Mouse (Mus musculus) macrophage (primary cell): ENCODE results near the gene Tnfrsf21. TPM values are rescaled to one million over a fixed set of nuclear protein-coding genes. Genes with fewer than 3 reads are reported as not detected.

Source experiments
- H3K27ac ChIP-seq: fragments of 350-480 bp; formaldehyde crosslinking; 2 replicates; pipeline ENCODE4 v1.9.0; 2021
- H3K36me3 ChIP-seq: fragments of 350-480 bp; formaldehyde crosslinking; 2 replicates; pipeline ENCODE4 v1.9.0; 2021; ENCODE audit errors: inconsistent target
- H3K4me3 ChIP-seq: fragments of 350-480 bp; formaldehyde crosslinking; 2 replicates; pipeline ENCODE4 v1.9.0; 2021; ENCODE audit errors: inconsistent target
- H3K79me2 ChIP-seq: fragments of 350-480 bp; formaldehyde crosslinking; 2 replicates; pipeline ENCODE4 v1.9.0; 2021; ENCODE audit errors: inconsistent target
- whole genome bisulfite sequencing: methylation state at CpG from one replicate; pipeline ENCODE4 v1.1.7; 2026; ENCODE audit warnings: inconsistent platforms; ENCODE audit not compliant: missing documents; 5-methylcytosine and 5-hydroxymethylcytosine counted together
- polyA plus RNA-seq: library from polyadenylated mRNA; stranded (reverse); fragments of 250-400 nt; gene quantifications from 3 replicates; pipeline ENCODE4 v1.2.4, GENCODE M21; 2018; ENCODE audit warnings: inconsistent platforms

Tnfrsf21 gene
- polyA plus RNA-seq, 1 experiment from 2014 or later = 43.2 TPM

- Histone ChIP-seq H3K79me2 (no peaks in the 10 kb centered on the region), H3K36me3 (no peaks in the 10 kb centered on the region), H3K4me3 (no peak overlapping the region), H3K27ac (no peak overlapping the region)
- WGBS = 92% methylated on average over 8 of the region's 8 CpGs
These were observed 97.8 kb downstream of the Tnfrsf21 start for GRCm38 (mm10) chr17:43114086-43114581.

DNA sequence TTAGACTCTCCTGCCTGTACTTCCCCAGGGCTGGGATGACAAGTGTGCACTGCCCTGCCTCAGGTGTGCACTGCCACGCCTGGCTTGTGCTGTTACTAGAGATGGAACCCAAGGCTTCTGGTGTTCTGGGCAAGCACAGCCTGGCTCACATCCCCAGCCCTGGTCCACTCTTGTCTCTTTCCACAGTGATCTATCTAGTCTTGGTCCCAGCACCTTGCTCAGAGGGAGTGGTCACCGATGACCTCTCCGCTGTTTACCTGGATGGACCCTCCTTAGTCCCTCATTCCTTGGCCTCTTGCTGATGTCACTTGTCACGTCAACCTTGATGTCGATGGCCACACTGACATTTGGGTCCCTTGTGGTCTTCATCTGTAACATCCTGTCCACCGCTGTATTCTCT lies 98.6 kb downstream of the Tnfrsf21 start:
- Histone ChIP-seq H3K36me3 (no peaks in the 10 kb centered on the region), H3K4me3 (no peak overlapping the region), H3K27ac (no peak overlapping the region), H3K79me2 (no peaks in the 10 kb centered on the region)
- WGBS = 98% methylated on average over 6 of the region's 6 CpGs

GRCm38 (mm10) chr17:43116748-43117147 lies 100.4 kb downstream of the Tnfrsf21 start:
- H3K27ac ChIP-seq = no peak overlapping the region
- H3K4me3 ChIP-seq = no peak overlapping the region
- WGBS = 93% methylated on average over 10 of the region's 10 CpGs
- no peaks in the 10 kb centered on the region for H3K36me3 ChIP-seq
- no peaks in the 10 kb centered on the region for H3K79me2 ChIP-seq

DNA sequence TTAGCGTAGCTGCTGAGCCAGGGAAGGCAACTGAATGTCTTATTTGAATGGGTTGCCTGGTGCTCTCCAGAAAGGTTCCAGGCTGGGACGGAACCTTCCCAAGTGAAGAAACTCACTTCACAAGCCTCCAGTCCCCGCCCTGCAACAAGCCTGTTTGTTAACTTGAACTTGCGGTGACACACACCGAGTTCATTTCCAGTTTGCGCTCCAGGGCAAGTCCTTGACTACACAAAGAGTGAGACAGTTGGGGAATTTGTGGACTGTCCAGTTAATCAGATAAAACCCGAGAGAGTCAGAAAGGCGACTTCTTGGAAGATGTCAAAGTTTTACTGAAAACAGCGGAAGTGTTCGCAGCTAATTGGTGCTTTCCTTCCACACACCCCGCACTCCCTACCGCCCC lies 103.1 kb downstream of the Tnfrsf21 start:
- no peaks in the 10 kb centered on the region for H3K79me2 ChIP-seq
- 94% methylated on average over 12 of the region's 12 CpGs for WGBS
- no peak overlapping the region for H3K27ac ChIP-seq
- H3K36me3 ChIP-seq = no peaks in the 10 kb centered on the region
- no peak overlapping the region for H3K4me3 ChIP-seq

DNA sequence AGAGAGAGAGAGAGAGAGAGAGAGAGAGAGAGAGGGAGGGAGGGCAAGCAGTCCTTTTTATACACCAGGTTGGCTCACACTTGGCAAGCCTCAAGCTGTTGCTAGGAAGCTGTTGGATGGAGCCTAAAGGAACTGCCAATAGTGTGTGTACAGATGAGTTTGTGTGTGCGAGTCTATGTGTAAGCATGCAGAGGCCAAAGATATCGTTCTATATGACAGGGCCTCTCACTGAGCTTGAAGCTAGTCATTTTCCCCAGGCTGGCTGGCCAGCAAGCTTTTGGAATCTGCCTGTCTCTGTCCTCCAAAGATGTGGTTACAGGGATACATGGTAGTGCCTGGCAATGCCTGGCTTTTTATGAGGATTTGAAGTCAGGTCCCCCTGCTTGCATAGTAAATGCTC lies 104.7 kb downstream of the Tnfrsf21 start:
- Histone ChIP-seq H3K4me3 (no peak overlapping the region), H3K27ac (no peak overlapping the region), H3K36me3 (no peaks in the 10 kb centered on the region), H3K79me2 (no peaks in the 10 kb centered on the region)
- 81% methylated on average over 2 of the region's 2 CpGs for WGBS

- H3K79me2 ChIP-seq = no peaks in the 10 kb centered on the region
- 12% methylated on average over 3 of the region's 3 CpGs for WGBS
- no peak overlapping the region for H3K4me3 ChIP-seq
These were observed 112.0 kb downstream of the Tnfrsf21 start for GRCm38 (mm10) chr17:43128305-43128704.

GRCm38 (mm10) chr17:43128908-43129533 lies 112.7 kb downstream of the Tnfrsf21 start:
- 97% methylated on average over 6 of the region's 7 CpGs for WGBS
- Histone ChIP-seq H3K36me3 (no peaks in the 10 kb centered on the region), H3K27ac (no peak overlapping the region), H3K4me3 (no peak overlapping the region), H3K79me2 (no peaks in the 10 kb centered on the region)

More at GRCm38 (mm10) chr17:43128305-43128704, 112.0 kb downstream of the Tnfrsf21 start:
- H3K36me3 ChIP-seq = no peaks in the 10 kb centered on the region
- H3K27ac ChIP-seq = no peak overlapping the region

GRCm38 (mm10) chr17:43130115-43130869 lies 113.9 kb downstream of the Tnfrsf21 start:
- Histone ChIP-seq H3K36me3 (no peaks in the 10 kb centered on the region), H3K27ac (no peak overlapping the region), H3K4me3 (no peak overlapping the region), H3K79me2 (no peaks in the 10 kb centered on the region)
- 95% methylated on average over 3 of the region's 3 CpGs for WGBS

DNA sequence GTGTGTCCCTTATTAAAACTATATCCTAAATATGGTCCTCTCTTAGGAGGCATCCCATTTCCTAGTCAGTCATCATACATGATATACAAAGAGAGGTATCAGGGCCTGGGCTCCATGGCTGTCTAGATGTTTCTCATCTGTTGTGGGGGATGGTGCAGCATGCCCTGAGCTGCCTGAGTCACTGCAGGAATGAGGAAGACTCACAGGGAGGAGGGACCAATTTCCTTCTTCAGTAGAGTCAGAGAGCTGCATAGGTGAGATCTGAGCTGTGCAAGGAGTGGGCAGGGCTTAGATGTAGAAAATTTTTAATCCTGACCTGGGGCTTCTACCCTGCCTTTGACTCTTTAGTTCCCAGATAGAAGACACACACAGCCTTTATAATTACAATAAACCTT lies 114.5 kb downstream of the Tnfrsf21 start:
- H3K4me3 ChIP-seq = no peak overlapping the region
- no peaks in the 10 kb centered on the region for H3K36me3 ChIP-seq
- H3K79me2 ChIP-seq = no peaks in the 10 kb centered on the region
- H3K27ac ChIP-seq = no peak overlapping the region

DNA sequence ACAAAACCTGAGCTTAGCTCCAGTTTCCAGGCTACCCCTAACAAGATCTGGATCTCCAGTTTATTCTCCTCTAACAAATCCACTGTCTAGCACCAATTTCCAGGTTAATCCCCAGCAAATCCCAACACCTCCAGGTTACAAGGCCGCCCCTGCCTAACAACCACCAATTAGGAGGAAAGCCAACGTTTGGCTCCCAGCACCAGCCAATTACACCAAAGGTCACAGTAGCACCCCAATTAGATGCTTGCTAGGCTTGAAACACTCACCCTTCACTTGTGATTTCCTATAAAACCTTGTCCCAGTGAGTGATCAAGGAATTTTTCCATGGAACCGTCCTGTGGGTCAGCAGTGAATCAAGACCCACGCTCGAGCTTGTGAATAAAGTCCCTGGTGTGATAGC lies 116.1 kb downstream of the Tnfrsf21 start:
- Histone ChIP-seq H3K27ac (no peak overlapping the region), H3K79me2 (no peaks in the 10 kb centered on the region), H3K36me3 (no peaks in the 10 kb centered on the region), H3K4me3 (no peak overlapping the region)
- WGBS = 97% methylated on average over 5 of the region's 5 CpGs

DNA sequence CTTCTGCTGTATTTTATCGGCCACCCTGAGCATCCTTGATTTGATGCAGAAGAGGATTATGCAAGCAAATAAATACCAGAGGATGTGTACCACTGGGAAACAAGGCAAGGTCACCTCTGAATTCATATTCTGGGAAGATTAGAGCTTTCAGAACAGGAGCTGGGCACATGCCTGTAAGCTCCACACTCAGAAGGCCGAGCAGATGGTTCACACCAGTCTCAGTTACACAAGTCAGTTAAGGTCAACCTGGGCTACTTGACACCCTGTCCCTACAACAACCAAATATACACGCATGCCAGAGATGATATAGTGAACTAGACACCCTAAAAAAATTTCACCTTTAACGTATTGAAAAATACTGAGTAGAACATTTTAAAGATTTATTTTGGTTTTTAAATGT lies 116.8 kb downstream of the Tnfrsf21 start:
- no peaks in the 10 kb centered on the region for H3K79me2 ChIP-seq
- no peak overlapping the region for H3K27ac ChIP-seq
- WGBS = 98% methylated on average over 4 of the region's 4 CpGs
- H3K4me3 ChIP-seq = no peak overlapping the region
- no peaks in the 10 kb centered on the region for H3K36me3 ChIP-seq

GRCm38 (mm10) chr17:43134991-43135390 lies 118.6 kb downstream of the Tnfrsf21 start:
- Histone ChIP-seq H3K79me2 (no peaks in the 10 kb centered on the region), H3K36me3 (no peaks in the 10 kb centered on the region), H3K4me3 (no peak overlapping the region), H3K27ac (no peak overlapping the region)
- 83% methylated on average over 4 of the region's 4 CpGs for WGBS

- Histone ChIP-seq H3K4me3 (no peak overlapping the region), H3K27ac (no peak overlapping the region), H3K36me3 (no peaks in the 10 kb centered on the region), H3K79me2 (no peaks in the 10 kb centered on the region)
- WGBS = 76% methylated on average over 7 of the region's 7 CpGs
These were observed 119.3 kb downstream of the Tnfrsf21 start for GRCm38 (mm10) chr17:43135398-43136265.

DNA sequence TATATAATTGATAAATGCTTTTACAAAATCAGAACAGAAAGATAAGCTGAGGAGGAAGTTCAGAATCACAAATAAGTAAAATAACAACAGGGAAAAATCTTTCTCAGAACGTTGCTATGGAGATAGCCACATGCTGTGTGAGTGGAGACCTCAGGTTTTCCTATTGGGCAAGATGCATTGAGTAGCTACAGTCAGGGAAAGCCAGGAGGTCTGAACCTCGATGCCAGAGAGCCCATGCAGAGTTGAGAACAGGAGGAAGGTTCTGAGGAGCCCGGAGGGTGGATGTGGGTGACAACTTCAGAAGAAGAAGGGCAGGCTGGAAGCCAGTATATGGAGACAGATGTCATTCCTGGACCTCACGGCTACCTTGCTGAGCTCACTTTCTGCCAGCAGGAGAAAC lies 120.4 kb downstream of the Tnfrsf21 start:
- no peak overlapping the region for H3K27ac ChIP-seq
- no peak overlapping the region for H3K4me3 ChIP-seq
- H3K79me2 ChIP-seq = no peaks in the 10 kb centered on the region
- 66% methylated on average over 4 of the region's 4 CpGs for WGBS
- no peaks in the 10 kb centered on the region for H3K36me3 ChIP-seq

GRCm38 (mm10) chr17:43137838-43138237 lies 121.5 kb downstream of the Tnfrsf21 start:
- no peaks in the 10 kb centered on the region for H3K79me2 ChIP-seq
- H3K4me3 ChIP-seq = no peak overlapping the region
- H3K27ac ChIP-seq = peak overlapping the region; percentile 64
- 5% methylated on average over 9 of the region's 9 CpGs for WGBS
- no peaks in the 10 kb centered on the region for H3K36me3 ChIP-seq
